Mouse (Mus musculus) cerebellum, adult 2 months (tissue): ENCODE measurements around the gene Fth1. TPM values are rescaled to one million over a fixed set of nuclear protein-coding genes. Genes with fewer than 3 reads are reported as not detected.
A peak's percentile ranks its signal among the peaks of the same experiment; 100 is the strongest.

Experiments
- DNase-seq, 2 experiments: peaks; one replicate each; pipeline ENCODE4 v3.0.0; 2021
- H3K27ac ChIP-seq: fragments of 200-500 bp; 2 replicates; pipeline ENCODE4 v1.5.1; 2012; ENCODE audit warnings: low read length, control low read depth, inconsistent platforms; ENCODE audit not compliant: insufficient read depth
- H3K27me3 ChIP-seq: fragments of 200-500 bp; 2 replicates; pipeline ENCODE4 v1.6.1; 2012; ENCODE audit warnings: inconsistent platforms, mild to moderate bottlenecking, low read length, moderate library complexity; ENCODE audit not compliant: control insufficient read depth, insufficient read depth
- H3K4me1 ChIP-seq: fragments of 200-500 bp; 2 replicates; pipeline ENCODE4 v1.6.1; 2011; ENCODE audit warnings: low read length; ENCODE audit not compliant: control insufficient read depth, insufficient read depth
- H3K4me3 ChIP-seq: fragments of 200-500 bp; replicated peaks from 2 replicates; pipeline ENCODE3; 2011; ENCODE audit warnings: mild to moderate bottlenecking, low read depth, low read length, control low read depth; ENCODE audit not compliant: insufficient read depth
- CTCF ChIP-seq: fragments of 200-500 bp; IDR thresholded peaks from 2 replicates; pipeline ENCODE4 v1.5.1; 2011; ENCODE audit warnings: low read depth, mild to moderate bottlenecking, control low read depth, low read length, moderate library complexity, borderline replicate concordance; ENCODE audit not compliant: insufficient read depth
- POLR2A ChIP-seq: fragments of 200-500 bp; IDR thresholded peaks from 2 replicates; pipeline ENCODE4 v1.6.1; 2011; ENCODE audit warnings: low read length, control low read depth, borderline replicate concordance; ENCODE audit not compliant: insufficient read depth
- WGBS: fragments of 180-500 bp; shearing (Covaris S2); methylation state at CpG from one replicate; pipeline ENCODE4 v1.1.7; 2018; 5-methylcytosine and 5-hydroxymethylcytosine counted together
- polyA plus RNA-seq: library from polyadenylated mRNA; depleted of rRNA; stranded (reverse); fragments of >200 nt; gene quantifications from 2 replicates; pipeline ENCODE4 v1.2.3, GENCODE M21; 2012

Fth1 gene
- polyA plus RNA-seq, 1 experiment, result 5,845 TPM

DNA sequence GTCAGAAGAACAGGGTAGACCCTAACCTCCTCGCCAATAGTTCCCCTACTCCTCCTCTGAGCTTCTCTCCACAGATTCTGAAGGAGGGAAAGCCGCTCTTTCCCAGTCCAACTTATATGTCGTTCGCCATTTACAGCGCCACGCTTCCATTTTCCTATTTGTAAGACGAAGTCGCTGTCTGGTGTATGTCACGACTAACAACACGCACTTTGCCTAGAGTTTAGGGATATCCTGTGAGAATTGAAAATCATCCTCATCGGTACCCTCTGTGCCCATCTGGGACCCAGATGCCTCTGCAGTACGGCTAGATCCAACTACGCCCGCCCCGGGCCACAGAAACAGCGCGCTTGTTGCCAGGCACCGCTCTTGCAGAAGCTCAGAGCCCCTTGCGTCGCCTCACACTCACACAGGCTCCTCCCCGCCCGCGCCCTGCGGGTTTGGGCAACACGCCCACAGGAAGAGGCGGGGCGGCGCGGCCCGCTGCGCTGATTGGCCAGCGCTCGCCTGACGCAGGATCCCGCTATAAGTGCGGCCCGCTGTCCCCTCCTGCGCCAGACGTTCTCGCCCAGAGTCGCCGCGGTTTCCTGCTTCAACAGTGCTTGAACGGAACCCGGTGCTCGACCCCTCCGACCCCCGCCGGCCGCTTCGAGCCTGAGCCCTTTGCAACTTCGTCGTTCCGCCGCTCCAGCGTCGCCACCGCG lies 1.9 kb downstream of the Fth1 start:
- WGBS, result under 1% methylated on average over 59 of the region's 59 CpGs
- no peaks in the 10 kb centered on the region for H3K27me3 ChIP-seq
- peak; percentile 96 for DNase-seq
- H3K27ac ChIP-seq, result peak overlapping the region; percentile 89
- peak overlapping the region; percentile 88 for H3K4me3 ChIP-seq
- H3K4me1 ChIP-seq, result 0 out of 2 replicates have a peak, but pooled peaks cover 6% of the 10 kb centered on the region
- TF ChIP-seq CTCF (no peak), POLR2A (peak; percentile 93)

DNA sequence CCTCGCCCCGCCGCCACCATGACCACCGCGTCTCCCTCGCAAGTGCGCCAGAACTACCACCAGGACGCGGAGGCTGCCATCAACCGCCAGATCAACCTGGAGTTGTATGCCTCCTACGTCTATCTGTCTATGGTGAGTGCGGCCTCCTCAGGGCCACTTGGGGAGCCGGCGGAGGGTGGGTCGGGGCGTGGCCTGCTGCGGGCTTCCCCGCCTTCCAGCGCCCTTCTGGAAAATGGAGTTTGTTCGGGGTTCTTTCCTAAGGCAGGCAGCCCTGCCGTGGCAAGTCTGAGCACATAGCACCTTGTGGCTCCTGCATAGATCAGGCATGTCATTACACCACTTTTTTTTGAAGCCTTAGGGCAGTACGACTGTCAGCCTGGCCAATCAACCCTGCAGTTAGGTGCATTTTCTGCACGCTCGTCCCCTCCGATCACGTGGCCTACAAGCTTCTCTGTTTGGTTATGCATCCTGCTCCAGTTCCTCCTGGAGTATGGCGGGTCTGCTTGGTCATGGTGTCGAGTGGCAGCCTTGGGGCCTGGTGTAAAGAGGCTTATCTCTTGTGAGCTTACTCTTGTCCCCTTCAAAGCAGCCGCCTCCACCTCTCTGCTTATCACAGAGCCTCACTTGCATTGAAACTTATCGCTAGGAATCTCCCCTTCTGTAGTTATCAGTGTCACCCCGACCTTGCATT lies 2.6 kb downstream of the Fth1 start:
- H3K4me3 ChIP-seq, result peak overlapping the region; percentile 88
- WGBS, result under 1% methylated on average over 31 of the region's 31 CpGs
- H3K27me3 ChIP-seq, result no peaks in the 10 kb centered on the region
- 0 out of 2 replicates have a peak, but pooled peaks cover 6% of the 10 kb centered on the region for H3K4me1 ChIP-seq
- TF ChIP-seq CTCF (no peak), POLR2A (no peak)
- DNase-seq, result peak in 1 of 2 experiments; percentile 70
- peak overlapping the region; percentile 89 for H3K27ac ChIP-seq

DNA sequence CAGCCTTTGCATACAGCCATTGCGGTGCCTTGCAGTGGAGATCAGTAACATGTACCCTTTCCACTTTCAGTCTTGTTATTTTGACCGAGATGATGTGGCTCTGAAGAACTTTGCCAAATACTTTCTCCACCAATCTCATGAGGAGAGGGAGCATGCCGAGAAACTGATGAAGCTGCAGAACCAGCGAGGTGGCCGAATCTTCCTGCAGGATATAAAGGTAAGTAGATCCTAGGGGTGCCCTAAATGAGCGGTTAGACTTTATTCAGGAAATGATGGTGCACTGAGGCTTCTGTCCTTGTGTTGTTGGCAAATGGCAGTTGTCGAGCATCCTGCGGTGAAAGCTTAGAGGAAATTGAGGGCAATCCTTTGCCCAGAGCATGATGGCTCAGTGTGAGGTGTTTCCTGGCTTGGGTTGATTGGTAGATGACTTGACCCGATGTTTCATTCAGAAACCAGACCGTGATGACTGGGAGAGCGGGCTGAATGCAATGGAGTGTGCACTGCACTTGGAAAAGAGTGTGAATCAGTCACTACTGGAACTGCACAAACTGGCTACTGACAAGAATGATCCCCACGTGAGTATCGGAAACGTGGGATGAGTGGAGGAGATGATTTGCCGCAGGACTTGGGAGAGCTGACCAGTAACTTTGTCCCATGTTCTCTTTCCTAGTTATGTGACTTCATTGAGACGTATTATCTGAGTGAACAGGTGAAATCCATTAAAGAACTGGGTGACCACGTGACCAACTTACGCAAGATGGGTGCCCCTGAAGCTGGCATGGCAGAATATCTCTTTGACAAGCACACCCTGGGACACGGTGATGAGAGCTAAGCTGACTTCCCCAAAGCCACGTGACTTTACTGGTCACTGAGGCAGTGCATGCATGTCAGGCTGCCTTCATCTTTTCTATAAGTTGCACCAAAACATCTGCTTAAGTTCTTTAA lies 4.0 kb downstream of the Fth1 start:
- TF ChIP-seq CTCF, result no peak
- TF ChIP-seq POLR2A, result no peak
- Histone ChIP-seq H3K4me3 (peak overlapping the region; percentile 88), H3K27ac (no peak overlapping the region), H3K4me1 (0 out of 2 replicates have a peak, but pooled peaks cover 6% of the 10 kb centered on the region), H3K27me3 (no peaks in the 10 kb centered on the region)
- no peak for DNase-seq
- WGBS, result 79% methylated on average over 20 of the region's 20 CpGs

DNA sequence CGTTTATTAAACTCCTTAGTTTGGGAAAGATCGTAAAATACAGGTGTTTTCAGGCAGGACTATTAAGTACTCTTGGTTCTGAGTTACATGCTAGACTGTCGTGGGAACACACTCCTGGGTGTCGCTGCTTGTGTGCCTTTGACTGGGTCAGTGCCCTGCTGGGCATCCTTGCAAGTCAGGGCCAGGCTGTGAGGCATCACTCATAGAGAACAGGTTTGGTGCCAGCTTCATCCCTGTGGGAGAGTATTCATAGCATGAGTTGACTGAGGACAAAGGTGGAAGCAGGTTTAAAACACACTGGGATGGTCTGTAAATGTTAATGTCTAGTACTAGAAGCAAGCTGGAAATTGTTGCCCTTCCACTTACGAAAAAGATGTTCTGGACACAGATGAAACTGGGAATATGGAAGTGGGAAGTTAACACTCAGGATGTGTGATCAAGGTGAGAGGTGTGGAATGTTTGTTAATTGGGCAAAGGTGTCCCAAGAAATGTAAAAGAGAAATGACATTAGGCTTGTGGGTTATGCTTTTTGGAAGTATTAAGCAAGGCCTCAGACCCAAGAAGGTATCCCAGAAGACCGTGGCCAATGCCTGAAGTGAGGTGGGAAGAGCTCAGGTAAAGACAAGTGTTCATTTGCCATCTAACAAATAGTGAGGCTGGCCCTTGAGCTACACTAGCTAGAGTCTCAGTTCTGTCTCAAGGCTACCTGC lies 4.9 kb downstream of the Fth1 start:
- 82% methylated on average over 6 of the region's 6 CpGs for WGBS

DNA sequence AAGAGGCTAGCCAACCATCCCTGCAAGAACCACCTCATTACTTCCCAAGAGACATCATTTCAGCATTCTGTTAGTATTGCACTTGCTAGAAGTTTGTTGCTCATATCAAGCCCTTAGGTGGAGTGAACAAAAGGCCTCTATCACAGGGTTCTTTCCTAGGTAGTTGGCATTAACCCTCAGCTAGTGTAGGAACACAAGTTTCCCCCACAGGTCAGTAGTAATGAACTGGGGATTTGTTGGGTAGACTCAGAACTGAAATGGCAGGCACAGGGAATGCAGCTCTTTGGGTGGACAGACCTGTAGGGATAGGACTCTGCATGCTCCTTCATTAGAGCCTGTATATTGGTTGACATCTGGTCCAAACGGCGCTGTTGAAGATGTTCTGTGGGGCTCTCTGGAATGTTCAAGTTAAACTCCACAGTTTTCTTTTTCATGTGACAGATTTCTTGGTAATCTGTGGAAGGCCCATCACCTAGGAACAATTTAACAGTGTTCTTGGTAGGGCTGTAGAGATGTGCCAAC lies 5.6 kb downstream of the Fth1 start:
- Histone ChIP-seq H3K4me3 (no peak overlapping the region), H3K27me3 (no peaks in the 10 kb centered on the region), H3K27ac (no peak overlapping the region), H3K4me1 (0 out of 2 replicates have a peak, but pooled peaks cover 6% of the 10 kb centered on the region)
- DNase-seq, result no peak
- 83% methylated on average over 2 of the region's 2 CpGs for WGBS
- TF ChIP-seq CTCF (no peak), POLR2A (no peak)

More for the DNA sequence above, 4.9 kb downstream of the Fth1 start:
- no peak overlapping the region for H3K4me3 ChIP-seq
- DNase-seq, result no peak
- no peak overlapping the region for H3K27ac ChIP-seq
- 0 out of 2 replicates have a peak, but pooled peaks cover 6% of the 10 kb centered on the region for H3K4me1 ChIP-seq
- H3K27me3 ChIP-seq, result no peaks in the 10 kb centered on the region
- TF ChIP-seq POLR2A (no peak), CTCF (no peak)

DNA sequence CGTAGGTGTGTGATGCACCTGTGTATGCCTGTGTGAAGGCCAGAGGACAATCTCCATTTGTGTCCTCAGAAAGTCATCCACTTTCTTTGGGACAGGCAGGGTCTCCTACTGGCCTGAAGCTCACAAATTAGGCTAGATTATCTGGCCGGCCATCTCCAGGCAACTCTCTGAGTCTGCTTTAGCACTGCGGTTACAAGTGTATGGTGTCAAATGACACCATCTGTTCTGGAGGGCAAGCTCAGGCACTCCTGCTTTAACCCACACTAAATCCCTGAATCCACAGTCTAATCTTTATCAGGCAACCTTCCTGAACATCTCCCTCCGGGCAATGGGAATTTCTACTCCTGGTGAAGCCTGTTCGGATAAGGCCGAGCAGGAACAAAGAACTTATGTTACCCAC lies 6.8 kb downstream of the Fth1 start:
- no peak overlapping the region for H3K27ac ChIP-seq
- H3K27me3 ChIP-seq, result no peaks in the 10 kb centered on the region
- no peak for TF ChIP-seq CTCF
- no peak for TF ChIP-seq POLR2A
- H3K4me1 ChIP-seq, result 0 out of 2 replicates have a peak, but pooled peaks cover 6% of the 10 kb centered on the region
- H3K4me3 ChIP-seq, result no peak overlapping the region
- no peak for DNase-seq
- WGBS, result 51% methylated on average over 6 of the region's 6 CpGs
